Mouse (Mus musculus): Measurements from ENCODE around the gene Gnpat. TPM values are rescaled to one million over a fixed set of nuclear protein-coding genes. Genes with fewer than 3 reads are reported as not detected.

Gene Gnpat
- polyA plus RNA-seq, 1 experiment from 2014 or later = 41.4 TPM

- Histone ChIP-seq H3K4me1 (replicated peaks; ENCODE audit: control insufficient read depth, insufficient read depth) (peaks cover 14% of the 10 kb centered on the region; the same call in 1 of the 2 replicates), H3K4me2 (replicated peaks; ENCODE audit: low read depth) (peak overlapping the region; percentile 98), H3K9me3 (ENCODE audit: control insufficient read depth, low read length) (no peaks in the 10 kb centered on the region), H3K4me3 (ENCODE audit: low read depth, low read length) (peak overlapping the region; percentile 86), H3K36me3 (ENCODE audit: control insufficient read depth, insufficient read depth, low read length) (peaks cover 14% of the 10 kb centered on the region), H3K27me3 (ENCODE audit: control insufficient read depth, insufficient read depth, low read length) (no peaks in the 10 kb centered on the region), H3K27ac (replicated peaks) (peak overlapping the region; percentile 90), H3K9ac (ENCODE audit: low read length) (peak overlapping the region; percentile 87)
- WGBS = 1% methylated on average over 55 of the region's 60 CpGs
- TF ChIP-seq EP300 (optimal IDR thresholded peaks at IDR 0.05) (no peak), CTCF (IDR thresholded peaks at IDR 0.05; ENCODE audit: low read depth) (peak; percentile 79)
- DNase-seq (ENCODE audit: low spot score) = peak; percentile 87
- peak; percentile 73 for ATAC-seq (ENCODE audit: low FRiP score, low TSS enrichment)
Measured at GRCm38 (mm10) chr8:124896632-124897385, 34.0 kb downstream of the Gnpat start.

- Histone ChIP-seq H3K27ac (replicated peaks) (peak within 1 kb of the TSS; percentile 90), H3K27me3 (ENCODE audit: control insufficient read depth, insufficient read depth, low read length) (no peaks in the 10 kb centered on the region), H3K9me3 (ENCODE audit: control insufficient read depth, low read length) (no peaks in the 10 kb centered on the region), H3K4me3 (ENCODE audit: low read depth, low read length) (peak within 1 kb of the TSS; percentile 86), H3K4me2 (replicated peaks; ENCODE audit: low read depth) (peak within 1 kb of the TSS; percentile 98), H3K9ac (ENCODE audit: low read length) (peak within 1 kb of the TSS; percentile 87), H3K36me3 (ENCODE audit: control insufficient read depth, insufficient read depth, low read length) (peaks cover 21% of the 10 kb centered on the region), H3K4me1 (replicated peaks; ENCODE audit: control insufficient read depth, insufficient read depth) (peaks cover 14% of the 10 kb centered on the region; the same call in 1 of the 2 replicates)
- WGBS = under 1% methylated on average over 114 of the region's 114 CpGs
- peak; percentile 98 for DNase-seq (ENCODE audit: low spot score)
- no peak for TF ChIP-seq CTCF (IDR thresholded peaks at IDR 0.05; ENCODE audit: low read depth)
- TF ChIP-seq EP300 (optimal IDR thresholded peaks at IDR 0.05) = no peak
- peak; percentile 86 for ATAC-seq (ENCODE audit: low FRiP score, low TSS enrichment)
Measured at GRCm38 (mm10) chr8:124897386-124898250, 34.8 kb downstream of the Gnpat start, which contains the start of the genes Exoc8 and Sprtn. Exoc8 (minus strand) TSS chr8:124897705. Sprtn (plus strand) TSS chr8:124897886.

GRCm38 (mm10) chr8:124898251-124898905 is 35.5 kb downstream of the Gnpat start:
- TF ChIP-seq EP300 (optimal IDR thresholded peaks at IDR 0.05) (no peak), CTCF (IDR thresholded peaks at IDR 0.05; ENCODE audit: low read depth) (no peak)
- Histone ChIP-seq H3K4me2 (replicated peaks; ENCODE audit: low read depth) (peak overlapping the region; percentile 98), H3K9ac (ENCODE audit: low read length) (peak overlapping the region; percentile 87), H3K36me3 (ENCODE audit: control insufficient read depth, insufficient read depth, low read length) (peaks cover 29% of the 10 kb centered on the region), H3K4me3 (ENCODE audit: low read depth, low read length) (peak overlapping the region; percentile 86), H3K9me3 (ENCODE audit: control insufficient read depth, low read length) (no peaks in the 10 kb centered on the region), H3K27ac (replicated peaks) (peak overlapping the region; percentile 86), H3K27me3 (ENCODE audit: control insufficient read depth, insufficient read depth, low read length) (no peaks in the 10 kb centered on the region), H3K4me1 (replicated peaks; ENCODE audit: control insufficient read depth, insufficient read depth) (peaks cover 14% of the 10 kb centered on the region; the same call in 1 of the 2 replicates)
- no peak for DNase-seq (ENCODE audit: low spot score)
- WGBS = 3% methylated on average over 31 of the region's 31 CpGs
- no peak for ATAC-seq (ENCODE audit: low FRiP score, low TSS enrichment)

GRCm38 (mm10) chr8:124903198-124903597 is 40.4 kb downstream of the Gnpat start:
- 0 out of 2 replicates have a peak, but pooled peaks cover 6% of the 10 kb centered on the region for H3K4me1 ChIP-seq (replicated peaks; ENCODE audit: control insufficient read depth, insufficient read depth)
- no peaks in the 10 kb centered on the region for H3K27me3 ChIP-seq (ENCODE audit: control insufficient read depth, insufficient read depth, low read length)
- no peak for DNase-seq (ENCODE audit: low spot score)
- no peak overlapping the region for H3K27ac ChIP-seq (replicated peaks)
- 0 out of 2 replicates have a peak, but pooled peaks have one; percentile 14 for ATAC-seq (ENCODE audit: low FRiP score, low TSS enrichment)
- H3K9me3 ChIP-seq (ENCODE audit: control insufficient read depth, low read length) = no peaks in the 10 kb centered on the region
- 90% methylated on average over 15 of the region's 15 CpGs for WGBS
- no peak overlapping the region for H3K4me2 ChIP-seq (replicated peaks; ENCODE audit: low read depth)
- H3K4me3 ChIP-seq (ENCODE audit: low read depth, low read length) = no peak overlapping the region
- no peak for TF ChIP-seq EP300 (optimal IDR thresholded peaks at IDR 0.05)
- no peak for TF ChIP-seq CTCF (IDR thresholded peaks at IDR 0.05; ENCODE audit: low read depth)
- H3K36me3 ChIP-seq (ENCODE audit: control insufficient read depth, insufficient read depth, low read length) = peaks cover 29% of the 10 kb centered on the region
- no peak overlapping the region for H3K9ac ChIP-seq (ENCODE audit: low read length)

GRCm38 (mm10) chr8:124905482-124905881 is 42.6 kb downstream of the Gnpat start:
- Histone ChIP-seq H3K27me3 (ENCODE audit: control insufficient read depth, insufficient read depth, low read length) (no peaks in the 10 kb centered on the region), H3K4me1 (replicated peaks; ENCODE audit: control insufficient read depth, insufficient read depth) (no peaks in the 10 kb centered on the region), H3K27ac (replicated peaks) (no peak overlapping the region), H3K4me3 (ENCODE audit: low read depth, low read length) (no peak overlapping the region), H3K36me3 (ENCODE audit: control insufficient read depth, insufficient read depth, low read length) (peaks cover 35% of the 10 kb centered on the region), H3K9ac (ENCODE audit: low read length) (no peak overlapping the region), H3K9me3 (ENCODE audit: control insufficient read depth, low read length) (no peaks in the 10 kb centered on the region), H3K4me2 (replicated peaks; ENCODE audit: low read depth) (no peak overlapping the region)
- TF ChIP-seq EP300 (optimal IDR thresholded peaks at IDR 0.05) = no peak
- ATAC-seq (ENCODE audit: low FRiP score, low TSS enrichment) (no peak), DNase-seq (ENCODE audit: low spot score) (no peak)
- 77% methylated on average over 2 of the region's 2 CpGs for WGBS
